Mouse (Mus musculus) liver, embryonic 16.5 days (tissue): ENCODE data around the gene Wnt4. TPM values are rescaled to one million over a fixed set of nuclear protein-coding genes. Genes with fewer than 3 reads are reported as not detected.
A peak's percentile ranks its signal among the peaks of the same experiment; 100 is the strongest.

Experiments
- ATAC-seq: fragments of 200-750 bp; cut with Nextera tagmentation; 2 replicates; pipeline ENCODE4 v1.8.0; 2017; ENCODE audit warnings: low read depth, mild to moderate bottlenecking, moderate number of reproducible peaks, moderate library complexity
- H3K27ac ChIP-seq: fragments of 300-500 bp; sonication (generic); 2 replicates; pipeline ENCODE4 v1.5.1; 2014; ENCODE audit warnings: mild to moderate bottlenecking, low read length
- H3K27me3 ChIP-seq: fragments of 300-500 bp; sonication (generic); 2 replicates; pipeline ENCODE4 v1.6.1; 2014; ENCODE audit warnings: low read depth, low read length, mixed read lengths; ENCODE audit not compliant: control insufficient read depth, insufficient read depth
- H3K36me3 ChIP-seq: fragments of 300-500 bp; sonication (generic); 2 replicates; pipeline ENCODE4 v1.6.1; 2014; ENCODE audit warnings: mild to moderate bottlenecking; ENCODE audit not compliant: control insufficient read depth, insufficient read depth
- H3K4me1 ChIP-seq: fragments of 300-500 bp; sonication (generic); 2 replicates; pipeline ENCODE4 v1.6.1; 2014; ENCODE audit warnings: low read depth, low read length, mixed read lengths; ENCODE audit not compliant: control insufficient read depth
- H3K4me2 ChIP-seq: fragments of 300-500 bp; sonication (generic); 2 replicates; pipeline ENCODE4 v1.6.1; 2014; ENCODE audit warnings: low read depth, low read length, mixed read lengths
- H3K4me3 ChIP-seq: fragments of 300-500 bp; sonication (generic); 2 replicates; pipeline ENCODE4 v1.5.1; 2014; ENCODE audit warnings: low read depth, mild to moderate bottlenecking, low read length
- H3K9ac ChIP-seq: fragments of 300-500 bp; sonication (generic); 2 replicates; pipeline ENCODE4 v1.6.1; 2014; ENCODE audit warnings: low read depth, low read length
- H3K9me3 ChIP-seq: fragments of 300-500 bp; sonication (generic); replicated peaks from 2 replicates; pipeline ENCODE4 v1.6.1; 2016; ENCODE audit warnings: low read length; ENCODE audit not compliant: control insufficient read depth
- WGBS: fragments of 180-500 bp; shearing (Covaris S2); extraction: QIAGEN DNeasy Blood & Tissue Kit; methylation state at CpG from one replicate; pipeline ENCODE4 v1.1.7; 2014; ENCODE audit not compliant: insufficient replicate concordance; 5-methylcytosine and 5-hydroxymethylcytosine counted together
- polyA plus RNA-seq: library from polyadenylated mRNA; unstranded; fragments of >200 nt; fragmentation: Nextera tagmentation; extraction: Ambion mirVana; gene quantifications from 2 replicates; pipeline ENCODE4 v1.2.1, GENCODE M21; 2015

Gene Wnt4
- polyA plus RNA-seq, 1 experiment from 2014 or later, result 0.19 TPM

DNA sequence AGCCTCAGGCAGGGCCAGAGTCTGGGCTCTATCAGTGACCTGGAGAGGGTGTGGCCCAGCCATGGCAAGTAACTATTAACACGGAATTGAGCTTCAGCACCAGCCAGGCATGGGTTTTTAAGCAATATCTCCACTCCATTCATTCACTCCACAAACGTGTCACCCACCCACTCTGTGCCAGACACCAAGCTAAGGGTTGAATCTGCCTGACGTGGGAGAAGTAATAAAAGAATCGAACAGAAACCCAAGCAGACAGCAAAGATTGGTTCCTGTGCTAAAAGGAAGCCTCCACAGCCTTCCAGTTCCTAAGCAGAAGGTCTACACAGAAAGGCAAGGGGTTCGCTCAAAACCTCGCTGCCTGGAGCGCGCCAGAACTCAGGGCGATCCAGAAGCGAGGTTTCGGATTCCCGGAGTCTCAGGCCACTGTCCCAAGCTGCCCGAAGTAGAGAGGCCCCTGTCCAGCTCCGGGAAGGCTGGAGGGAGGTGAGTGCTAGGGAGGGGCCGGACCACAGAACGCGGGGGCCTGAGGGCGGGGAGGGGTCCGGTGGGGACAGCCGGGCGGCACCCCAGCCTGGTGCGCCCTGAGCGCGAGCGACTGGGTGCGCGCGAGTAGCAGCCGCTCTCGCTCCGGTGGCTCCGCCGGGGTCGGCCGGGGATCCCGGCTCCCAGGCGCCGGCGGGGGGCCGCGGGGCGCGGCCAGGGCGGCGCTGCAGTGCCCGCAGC is 685 bp upstream of the Wnt4 start:
- WGBS, result 2% methylated on average over 42 of the region's 46 CpGs
- Histone ChIP-seq H3K27ac (no peak overlapping the region), H3K4me1 (no peaks in the 10 kb centered on the region), H3K36me3 (no peaks in the 10 kb centered on the region), H3K4me2 (peak overlapping the region; percentile 52), H3K9ac (no peak overlapping the region), H3K27me3 (peaks cover 62% of the 10 kb centered on the region), H3K9me3 (no peaks in the 10 kb centered on the region), H3K4me3 (peak overlapping the region; percentile 37)
- peak; percentile 35; the same call in 1 of the 2 replicates for ATAC-seq

DNA sequence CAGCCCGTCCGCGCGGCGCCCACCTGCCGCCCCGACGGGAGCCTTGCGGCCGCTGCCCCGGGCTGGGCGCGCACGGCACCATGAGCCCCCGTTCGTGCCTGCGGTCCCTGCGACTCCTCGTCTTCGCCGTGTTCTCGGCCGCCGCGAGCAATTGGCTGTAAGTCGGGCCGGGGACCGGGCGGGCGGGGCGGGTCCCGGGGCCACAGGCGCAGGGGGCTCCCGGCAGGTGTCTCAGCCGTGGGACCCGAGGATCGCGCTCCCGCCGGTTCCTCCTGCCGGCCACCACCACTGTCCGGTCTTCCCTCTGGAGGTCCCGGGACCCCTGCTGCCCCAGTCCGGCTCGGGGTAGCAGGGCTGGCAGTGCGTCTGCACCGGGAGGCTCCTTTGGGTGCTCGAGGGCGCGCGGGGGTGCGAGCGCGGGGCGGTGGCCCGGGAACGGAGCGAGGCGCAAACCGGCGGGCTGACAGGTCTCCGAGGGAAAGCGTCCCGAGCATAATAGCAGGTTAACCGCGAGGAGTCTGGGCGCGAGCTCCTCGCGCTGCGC is 383 bp downstream of the Wnt4 start:
- Histone ChIP-seq H3K27me3 (peaks cover 69% of the 10 kb centered on the region), H3K36me3 (no peaks in the 10 kb centered on the region), H3K9me3 (no peaks in the 10 kb centered on the region), H3K4me2 (peak overlapping the region; percentile 52), H3K4me3 (peak overlapping the region; percentile 37), H3K9ac (no peak overlapping the region), H3K4me1 (no peaks in the 10 kb centered on the region), H3K27ac (no peak overlapping the region)
- ATAC-seq, result no peak
- 2% methylated on average over 52 of the region's 71 CpGs for WGBS

DNA sequence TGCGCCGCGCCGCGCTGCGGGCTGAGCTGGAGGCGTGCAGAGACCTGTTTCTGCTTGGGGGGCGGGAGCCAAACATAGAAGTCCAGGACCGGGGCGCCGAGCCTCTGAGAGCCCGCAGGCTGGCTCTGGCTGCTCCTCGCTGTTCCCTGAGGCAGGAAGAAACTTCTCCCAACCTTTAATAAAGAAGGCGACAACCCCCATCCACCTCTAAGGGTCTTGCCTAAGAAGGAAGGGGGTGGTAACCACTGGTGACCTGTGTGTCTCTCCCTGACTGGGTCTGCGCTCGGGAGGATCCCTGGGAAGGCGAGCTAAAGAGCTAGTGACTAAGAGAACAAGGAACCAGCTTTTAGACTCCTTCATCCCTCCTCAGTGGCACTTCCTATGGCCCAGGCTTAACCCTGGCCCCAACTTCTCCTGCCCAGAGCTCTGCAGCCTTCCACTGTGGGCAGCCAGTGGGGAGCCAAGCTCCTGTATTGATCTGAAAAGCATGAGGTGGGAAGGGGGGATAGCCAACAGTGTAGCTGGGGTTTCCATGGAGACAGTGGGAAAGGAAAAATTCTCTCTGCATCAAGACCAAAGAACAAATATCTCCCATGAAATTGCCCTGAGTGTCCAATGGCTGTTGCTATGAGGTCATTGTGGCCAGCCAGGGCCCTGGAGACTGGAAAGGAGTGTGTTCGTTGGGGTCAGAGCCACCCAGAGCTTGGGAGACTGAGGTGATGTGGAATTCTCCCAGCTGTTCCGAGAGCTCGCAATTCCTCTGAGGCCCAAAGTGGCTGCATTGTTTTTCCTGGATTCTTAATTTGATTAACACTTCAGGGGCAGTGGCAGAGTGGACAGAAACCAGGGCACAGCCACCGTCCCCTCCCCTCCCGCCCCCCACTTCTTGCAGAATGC is 1.1 kb downstream of the Wnt4 start:
- H3K9me3 ChIP-seq, result no peaks in the 10 kb centered on the region
- ATAC-seq, result no peak
- H3K4me2 ChIP-seq, result peak overlapping the region; percentile 52
- no peaks in the 10 kb centered on the region for H3K4me1 ChIP-seq
- no peaks in the 10 kb centered on the region for H3K36me3 ChIP-seq
- H3K4me3 ChIP-seq, result peak overlapping the region; percentile 37
- H3K27me3 ChIP-seq, result peaks cover 69% of the 10 kb centered on the region
- 6% methylated on average over 22 of the region's 22 CpGs for WGBS
- H3K9ac ChIP-seq, result no peak overlapping the region
- H3K27ac ChIP-seq, result no peak overlapping the region

DNA sequence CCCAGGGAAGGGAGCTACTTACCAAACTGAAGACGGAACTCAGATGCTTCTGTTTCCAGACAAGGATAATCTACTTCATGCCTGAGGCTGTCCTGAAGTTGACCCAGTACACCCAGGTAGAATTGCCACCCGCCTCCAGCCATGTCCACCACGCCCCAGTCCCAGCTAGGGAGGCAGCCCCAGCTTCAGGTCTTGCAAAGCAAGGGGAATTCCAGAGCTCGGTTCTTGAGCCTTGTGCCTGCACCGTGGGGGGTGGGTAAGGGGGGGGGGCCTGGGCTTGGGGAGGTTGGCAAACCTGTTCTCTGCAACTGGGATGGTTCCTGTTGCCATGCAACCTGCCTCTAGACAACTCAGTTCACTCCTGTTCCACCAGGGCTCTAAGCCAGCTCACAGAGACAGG is 2.1 kb downstream of the Wnt4 start:
- Histone ChIP-seq H3K4me1 (no peaks in the 10 kb centered on the region), H3K27ac (no peak overlapping the region), H3K4me3 (no peak overlapping the region), H3K9ac (no peak overlapping the region), H3K27me3 (peaks cover 74% of the 10 kb centered on the region), H3K36me3 (no peaks in the 10 kb centered on the region), H3K9me3 (no peaks in the 10 kb centered on the region), H3K4me2 (no peak overlapping the region)
- ATAC-seq, result no peak
- WGBS, result 38% methylated on average over 5 of the region's 5 CpGs

DNA sequence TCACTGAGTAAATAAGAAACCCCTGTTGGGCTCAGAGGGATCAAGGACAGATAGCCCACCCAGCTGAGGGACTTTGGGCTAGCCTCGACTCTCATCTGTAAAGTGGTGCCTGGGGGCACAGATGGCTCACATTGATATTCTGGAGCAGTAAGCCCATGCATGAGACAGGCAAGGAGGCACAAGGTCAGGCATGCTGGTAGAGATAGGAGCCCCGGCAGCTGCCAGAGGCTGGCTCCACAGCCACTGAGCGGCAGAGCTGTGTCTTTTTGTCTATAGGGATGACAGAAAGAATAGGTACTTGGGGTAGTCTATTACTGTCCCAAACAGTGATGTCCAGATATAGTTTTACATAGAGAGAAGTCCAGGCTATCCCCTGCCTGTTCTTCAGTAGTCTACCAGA is 4.0 kb downstream of the Wnt4 start:
- Histone ChIP-seq H3K36me3 (no peaks in the 10 kb centered on the region), H3K27ac (no peak overlapping the region), H3K9ac (no peak overlapping the region), H3K4me2 (no peak overlapping the region), H3K4me1 (no peaks in the 10 kb centered on the region), H3K9me3 (no peaks in the 10 kb centered on the region), H3K4me3 (no peak overlapping the region), H3K27me3 (peaks cover 63% of the 10 kb centered on the region)
- no peak for ATAC-seq
- WGBS, result 49% methylated on average over 3 of the region's 3 CpGs

DNA sequence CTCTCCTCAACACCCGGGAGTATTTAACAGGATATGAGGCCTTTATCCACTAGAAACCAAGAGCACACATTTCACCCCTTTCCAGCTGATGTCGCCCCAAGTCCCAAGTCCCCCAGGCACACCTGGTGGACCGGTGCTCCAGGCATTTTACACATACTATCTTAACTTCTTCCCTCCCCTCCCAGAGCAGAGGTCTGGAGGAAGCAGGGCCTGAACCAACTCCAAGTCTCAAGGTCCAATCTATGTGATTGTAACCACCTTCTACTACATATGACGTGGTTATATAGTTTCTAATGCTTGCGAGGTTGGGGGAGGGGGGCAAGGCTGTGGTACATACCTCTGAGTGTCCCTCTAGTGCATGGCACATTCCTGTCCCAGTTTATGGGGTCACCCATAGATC is 4.8 kb downstream of the Wnt4 start:
- ATAC-seq, result no peak

DNA sequence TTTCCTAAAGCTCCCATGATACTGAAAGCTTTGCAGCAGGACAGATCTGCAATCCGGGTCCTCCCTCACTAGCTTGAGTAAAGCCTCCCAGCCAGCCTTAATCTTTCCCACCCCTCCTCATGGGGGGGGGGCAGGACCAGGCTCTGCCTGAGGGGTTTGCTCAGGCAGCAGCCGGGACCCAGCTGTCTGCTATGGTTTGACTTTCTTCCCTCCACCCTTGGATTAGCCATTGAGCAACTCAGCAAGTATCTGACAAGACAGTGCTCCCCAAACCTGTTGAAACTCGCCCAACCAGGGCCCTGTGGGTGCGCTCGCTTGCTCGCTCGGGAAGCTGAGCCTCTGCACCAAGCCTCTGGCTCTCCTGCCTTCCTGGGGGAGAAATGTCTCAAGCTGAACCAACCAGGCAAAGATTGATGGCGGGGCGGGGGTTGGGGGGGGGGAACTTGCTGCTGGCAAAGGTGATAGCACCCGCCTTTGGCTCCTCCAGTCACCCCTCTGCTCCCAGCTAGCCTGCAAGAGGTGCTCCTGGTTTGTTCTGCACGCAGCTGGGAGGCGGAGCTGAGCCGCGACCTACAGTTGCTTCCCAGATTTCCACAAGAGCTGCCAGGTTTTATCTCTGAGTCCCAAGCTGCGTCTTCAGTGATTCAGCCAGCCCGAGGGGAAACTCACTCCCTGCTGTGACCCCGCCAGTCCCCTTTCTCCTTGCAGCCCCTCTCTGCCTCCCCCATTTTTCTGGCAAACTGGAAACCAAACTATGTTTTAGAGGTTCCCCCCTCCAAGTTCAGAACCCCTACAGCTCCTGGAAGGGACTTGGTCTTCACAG is 5.5 kb downstream of the Wnt4 start:
- no peak for ATAC-seq

More for the DNA sequence above, 4.8 kb downstream of the Wnt4 start:
- no peak overlapping the region for H3K4me2 ChIP-seq
- H3K4me3 ChIP-seq, result no peak overlapping the region
- no peak overlapping the region for H3K27ac ChIP-seq
- H3K9me3 ChIP-seq, result no peaks in the 10 kb centered on the region
- H3K36me3 ChIP-seq, result no peaks in the 10 kb centered on the region
- H3K4me1 ChIP-seq, result no peaks in the 10 kb centered on the region
- WGBS, result 55% methylated on average over 5 of the region's 5 CpGs
- peaks cover 54% of the 10 kb centered on the region for H3K27me3 ChIP-seq
- no peak overlapping the region for H3K9ac ChIP-seq

DNA sequence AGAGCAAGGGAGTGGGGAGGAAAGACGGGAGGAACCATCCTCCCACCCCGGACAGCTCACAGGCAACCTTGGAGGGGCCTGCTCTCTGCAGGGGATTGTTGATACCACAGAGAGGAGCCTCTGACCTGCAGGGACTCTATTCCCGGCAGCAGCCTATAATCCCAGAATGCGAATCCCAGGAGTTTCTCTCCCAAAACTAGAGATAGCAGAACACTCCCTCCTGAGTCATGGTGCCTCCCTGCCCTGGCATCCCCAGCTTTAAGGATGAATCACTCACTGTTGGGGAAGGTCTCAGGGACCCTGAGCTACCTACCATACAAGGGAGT is 6.1 kb downstream of the Wnt4 start:
- ATAC-seq, result no peak
- no peak overlapping the region for H3K4me3 ChIP-seq
- H3K27ac ChIP-seq, result no peak overlapping the region
- peaks cover 42% of the 10 kb centered on the region for H3K27me3 ChIP-seq
- no peaks in the 10 kb centered on the region for H3K9me3 ChIP-seq
- no peaks in the 10 kb centered on the region for H3K4me1 ChIP-seq
- H3K4me2 ChIP-seq, result no peak overlapping the region
- no peaks in the 10 kb centered on the region for H3K36me3 ChIP-seq
- no peak overlapping the region for H3K9ac ChIP-seq
- 21% methylated on average over 4 of the region's 4 CpGs for WGBS

More for the DNA sequence above, 5.5 kb downstream of the Wnt4 start:
- WGBS, result 24% methylated on average over 17 of the region's 17 CpGs
- Histone ChIP-seq H3K4me1 (no peaks in the 10 kb centered on the region), H3K9ac (no peak overlapping the region), H3K4me2 (no peak overlapping the region), H3K9me3 (no peaks in the 10 kb centered on the region), H3K27me3 (peaks cover 48% of the 10 kb centered on the region), H3K27ac (no peak overlapping the region), H3K36me3 (no peaks in the 10 kb centered on the region), H3K4me3 (no peak overlapping the region)
